Mouse (Mus musculus): ENCODE results near the gene Olfr293. TPM values are rescaled to one million over a fixed set of nuclear protein-coding genes. Genes with fewer than 3 reads are reported as not detected.

The Olfr293 gene
- polyA plus RNA-seq (2016; fragmentation: Nextera tagmentation; extraction: Ambion mirVana), result not detected in 2 replicates

DNA sequence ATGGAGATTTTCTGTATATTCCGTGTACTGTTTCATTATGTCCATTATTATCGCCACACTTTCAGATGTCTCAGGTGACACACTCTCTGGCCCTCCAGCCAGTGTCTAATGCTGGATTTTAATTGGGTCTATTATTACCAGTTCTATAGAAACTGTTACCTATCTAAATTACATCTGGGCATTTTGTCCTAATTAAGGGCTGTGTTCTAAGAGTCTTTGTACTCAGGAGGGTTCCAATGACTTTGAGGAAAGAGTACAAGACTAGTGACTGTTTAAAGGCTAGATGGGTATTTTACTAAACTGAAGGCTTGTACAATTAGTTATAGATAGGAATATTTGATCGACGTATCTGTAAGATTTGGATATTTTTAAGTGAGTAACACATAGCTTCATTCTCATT, at the start of gene Olfr293:
Gene Olfr293, plus strand, starts transcription at position 301 of the 400 bp plus-strand sequence.
- H3K4me1 ChIP-seq, result no peaks in the 10 kb centered on the region
- H3K4me3 ChIP-seq, result no peak within 1 kb of the TSS
- H3K27ac ChIP-seq (replicated peaks), result no peak within 1 kb of the TSS
- no peaks in the 10 kb centered on the region for H3K9me3 ChIP-seq
- no peak for DNase-seq (ENCODE audit: low spot score)
- 92% methylated on average over 4 of the region's 4 CpGs for WGBS
- H3K36me3 ChIP-seq (replicated peaks), result no peaks in the 10 kb centered on the region
- H3K27me3 ChIP-seq (replicated peaks; ENCODE audit: low read depth, poor library complexity, severe bottlenecking), result no peaks in the 10 kb centered on the region

DNA sequence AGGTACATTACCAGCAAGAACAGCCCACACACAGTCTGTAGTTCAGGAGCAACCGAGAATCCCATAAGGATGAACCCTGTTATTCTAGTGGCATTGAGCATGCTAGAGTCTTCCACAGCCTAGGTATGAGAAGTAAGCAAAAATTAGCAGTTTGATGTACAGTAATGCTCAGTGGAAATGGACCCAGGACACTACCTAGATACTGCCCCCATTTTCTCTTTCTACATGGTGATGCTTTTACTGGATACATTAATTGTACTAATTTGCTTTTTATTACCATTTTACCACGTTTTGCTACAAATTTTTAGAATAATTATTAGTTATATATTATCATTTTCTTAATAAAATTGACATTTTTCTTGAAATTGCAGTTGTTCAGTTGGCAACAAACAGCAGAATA, 32.3 kb upstream of the Olfr293 start, which contains the start of gene Olfr294:
Gene Olfr294, minus strand, starts transcription at position 101 of the 400 bp plus-strand sequence.
- Histone ChIP-seq H3K36me3 (replicated peaks) (no peaks in the 10 kb centered on the region), H3K4me1 (no peaks in the 10 kb centered on the region), H3K9me3 (no peaks in the 10 kb centered on the region), H3K27ac (replicated peaks) (no peak within 1 kb of the TSS), H3K27me3 (replicated peaks; ENCODE audit: low read depth, poor library complexity, severe bottlenecking) (no peaks in the 10 kb centered on the region), H3K4me3 (no peak within 1 kb of the TSS)
- 65% methylated on average over 2 of the region's 2 CpGs for WGBS
- no peak for DNase-seq (ENCODE audit: low spot score)

DNA sequence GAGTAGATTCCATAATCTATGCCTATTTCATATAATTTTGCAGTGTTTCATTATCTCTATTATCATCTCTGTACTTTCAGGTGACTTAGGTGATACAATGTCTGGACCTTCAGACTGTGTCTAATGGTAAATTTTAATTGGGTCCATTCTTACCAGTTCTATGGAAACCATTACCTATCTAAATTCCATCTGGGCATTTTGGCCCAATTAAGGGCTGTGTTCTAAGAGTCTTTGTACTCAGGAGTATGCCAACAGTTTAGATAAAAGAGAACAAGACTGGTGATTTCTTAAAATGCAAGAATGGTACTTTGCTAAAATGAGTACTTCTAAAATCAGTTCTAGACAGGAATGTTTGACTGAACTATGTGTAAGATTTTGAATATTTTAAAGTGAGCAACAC, 39.2 kb downstream of the Olfr293 start, which contains the start of gene Olfr292:
Gene Olfr292, plus strand, starts transcription at position 301 of the 400 bp plus-strand sequence.
- DNase-seq (ENCODE audit: low spot score), result no peak
- Histone ChIP-seq H3K4me3 (no peak within 1 kb of the TSS), H3K36me3 (replicated peaks) (no peaks in the 10 kb centered on the region), H3K27me3 (replicated peaks; ENCODE audit: low read depth, poor library complexity, severe bottlenecking) (no peaks in the 10 kb centered on the region), H3K4me1 (no peaks in the 10 kb centered on the region), H3K9me3 (no peaks in the 10 kb centered on the region), H3K27ac (replicated peaks) (no peak within 1 kb of the TSS)

Other genes with a start within 250 kb of the Olfr293 start
- gene Olfr301, start 245.2 kb upstream of the Olfr293 start, polyA plus RNA-seq (2016; fragmentation: Nextera tagmentation; extraction: Ambion mirVana), result not detected in 2 replicates
- gene Olfr299, start 189.1 kb upstream of the Olfr293 start, polyA plus RNA-seq (2016; fragmentation: Nextera tagmentation; extraction: Ambion mirVana), result not detected in 2 replicates
- gene Olfr298, start 156.6 kb upstream of the Olfr293 start, polyA plus RNA-seq (2016; fragmentation: Nextera tagmentation; extraction: Ambion mirVana), result not detected in 2 replicates
- gene Olfr297, start 129.1 kb upstream of the Olfr293 start, polyA plus RNA-seq (2016; fragmentation: Nextera tagmentation; extraction: Ambion mirVana), result not detected in 2 replicates
- not detected in 2 replicates for gene Olfr295, start 65.2 kb upstream of the Olfr293 start, polyA plus RNA-seq (2016; fragmentation: Nextera tagmentation; extraction: Ambion mirVana)
- gene Olfr294, start 32.4 kb upstream of the Olfr293 start, polyA plus RNA-seq (2016; fragmentation: Nextera tagmentation; extraction: Ambion mirVana), result not detected in 2 replicates
- not detected in 2 replicates for gene Olfr292, start 39.3 kb downstream of the Olfr293 start, polyA plus RNA-seq (2016; fragmentation: Nextera tagmentation; extraction: Ambion mirVana)
- gene Folh1, start 126.9 kb downstream of the Olfr293 start, polyA plus RNA-seq (2016; fragmentation: Nextera tagmentation; extraction: Ambion mirVana), result 0.21 TPM in 1 of 2 replicates, not detected in the other
- gene Vmn2r77, start 146.0 kb downstream of the Olfr293 start, polyA plus RNA-seq (2016; fragmentation: Nextera tagmentation; extraction: Ambion mirVana), result not detected in 2 replicates